Mouse (Mus musculus) c-Kit-positive CD71-positive TER-119-negative erythroid progenitor cells, embryonic 14.5 days (primary cell): Measurements from ENCODE around the gene Zdhhc18.
A peak's percentile ranks its signal among the peaks of the same experiment; 100 is the strongest.

Source experiments
- DNase-seq: peaks from one replicate; pipeline ENCODE4 v3.0.0-alpha.2; 2013; ENCODE audit warnings: low read depth

The Zdhhc18 gene

GRCm38 (mm10) chr4:133601721-133602218, 48.2 kb downstream of the Zdhhc18 start, which contains the start of gene Sfn:
TSS of gene Sfn (minus strand) at chr4:133602168.
- DNase-seq, result no peak

GRCm38 (mm10) chr4:133600306-133600705, 49.6 kb downstream of the Zdhhc18 start:
- no peak for DNase-seq

GRCm38 (mm10) chr4:133599571-133600073, 50.3 kb downstream of the Zdhhc18 start:
- DNase-seq, result peak; percentile 77

- no peak for DNase-seq
These were observed 50.8 kb downstream of the Zdhhc18 start for GRCm38 (mm10) chr4:133599116-133599515.

- DNase-seq, result no peak
These were observed 51.3 kb downstream of the Zdhhc18 start for GRCm38 (mm10) chr4:133598616-133599015.

GRCm38 (mm10) chr4:133596084-133596483, 53.9 kb downstream of the Zdhhc18 start:
- no peak for DNase-seq

- no peak for DNase-seq
These were observed 54.4 kb downstream of the Zdhhc18 start for GRCm38 (mm10) chr4:133595538-133595937.

- DNase-seq, result no peak
These were observed 57.4 kb downstream of the Zdhhc18 start for GRCm38 (mm10) chr4:133592570-133592969.

- DNase-seq, result peak; percentile 83
These were observed 65.6 kb downstream of the Zdhhc18 start, which contains the start of gene Gpn2 for GRCm38 (mm10) chr4:133584059-133584951. TSS of gene Gpn2 (plus strand) at chr4:133584362.

GRCm38 (mm10) chr4:133583690-133584058, 66.3 kb downstream of the Zdhhc18 start:
- no peak for DNase-seq

GRCm38 (mm10) chr4:133577983-133578382, 72.0 kb downstream of the Zdhhc18 start:
- DNase-seq, result no peak

GRCm38 (mm10) chr4:133574843-133575202, 75.1 kb downstream of the Zdhhc18 start:
- DNase-seq, result no peak

- peak; percentile 92 for DNase-seq
These were observed 75.7 kb downstream of the Zdhhc18 start, which contains the start of gene Gpatch3 for GRCm38 (mm10) chr4:133574070-133574842. TSS of gene Gpatch3 (plus strand) at chr4:133574745.

- no peak for DNase-seq
These were observed 79.9 kb downstream of the Zdhhc18 start for GRCm38 (mm10) chr4:133570066-133570466.

GRCm38 (mm10) chr4:133569291-133570065, 80.5 kb downstream of the Zdhhc18 start:
- DNase-seq, result no peak

- DNase-seq, result no peak
These were observed 82.7 kb downstream of the Zdhhc18 start for GRCm38 (mm10) chr4:133567251-133567650.

GRCm38 (mm10) chr4:133563123-133563571, 86.8 kb downstream of the Zdhhc18 start:
- no peak for DNase-seq

- no peak for DNase-seq
These were observed 88.3 kb downstream of the Zdhhc18 start for GRCm38 (mm10) chr4:133561622-133562021.

GRCm38 (mm10) chr4:133559846-133560245, 90.1 kb downstream of the Zdhhc18 start:
- DNase-seq, result no peak

GRCm38 (mm10) chr4:133557041-133557717, 92.8 kb downstream of the Zdhhc18 start:
- DNase-seq, result no peak
